Mouse (Mus musculus) liver, embryonic 11.5 days (tissue): Measurements from ENCODE around the gene Gpr141. TPM values are rescaled to one million over a fixed set of nuclear protein-coding genes. Genes with fewer than 3 reads are reported as not detected.

Source experiments
- ATAC-seq: fragments of 200-750 bp; cut with Nextera tagmentation; replicated peaks from 2 replicates; pipeline ENCODE4 v1.8.0; 2017; ENCODE audit warnings: moderate number of reproducible peaks, mild to moderate bottlenecking, moderate TSS enrichment, moderate library complexity; ENCODE audit not compliant: low FRiP score
- DNase-seq: peaks from one replicate; pipeline ENCODE4 v3.0.0-alpha.2; 2017; ENCODE audit warnings: low spot score
- H3K27ac ChIP-seq: fragments of 300-500 bp; sonication (generic); 2 replicates; pipeline ENCODE4 v1.5.1; 2014; ENCODE audit warnings: mild to moderate bottlenecking, low read depth, low read length, control low read depth
- H3K27me3 ChIP-seq: fragments of 300-500 bp; sonication (generic); replicated peaks from 2 replicates; pipeline ENCODE4 v1.6.1; 2014; ENCODE audit warnings: low read length, mixed read lengths; ENCODE audit not compliant: control insufficient read depth, insufficient read depth
- H3K36me3 ChIP-seq: fragments of 300-500 bp; sonication (generic); 2 replicates; pipeline ENCODE4 v1.6.1; 2014; ENCODE audit warnings: mild to moderate bottlenecking, low read length, moderate library complexity, mixed read lengths; ENCODE audit not compliant: control insufficient read depth, insufficient read depth
- H3K4me1 ChIP-seq: fragments of 300-500 bp; sonication (generic); replicated peaks from 2 replicates; pipeline ENCODE4 v1.6.1; 2014; ENCODE audit warnings: low read length, mixed read lengths; ENCODE audit not compliant: control insufficient read depth, insufficient read depth
- H3K4me2 ChIP-seq: fragments of 300-500 bp; sonication (generic); 2 replicates; pipeline ENCODE4 v1.6.1; 2014; ENCODE audit warnings: mild to moderate bottlenecking, control low read depth, moderate library complexity
- H3K4me3 ChIP-seq: fragments of 300-500 bp; sonication (generic); 2 replicates; pipeline ENCODE4 v1.5.1; 2014; ENCODE audit warnings: low read depth, low read length, control low read depth
- H3K9ac ChIP-seq: fragments of 300-500 bp; sonication (generic); 2 replicates; pipeline ENCODE4 v1.6.1; 2014; ENCODE audit warnings: low read depth, low read length, control low read depth
- H3K9me3 ChIP-seq: fragments of 300-500 bp; sonication (generic); 2 replicates; pipeline ENCODE4 v1.6.1; 2016; ENCODE audit warnings: low read length, inconsistent platforms, mixed read lengths; ENCODE audit not compliant: control insufficient read depth
- WGBS: fragments of 180-500 bp; shearing (Covaris S2); extraction: QIAGEN DNeasy Blood & Tissue Kit; methylation state at CpG from one replicate; pipeline ENCODE4 v1.1.7; 2014; 5-methylcytosine and 5-hydroxymethylcytosine counted together
- polyA plus RNA-seq: library from polyadenylated mRNA; unstranded; fragments of >200 nt; fragmentation: Nextera tagmentation; extraction: Ambion mirVana; gene quantifications from 2 replicates; pipeline ENCODE4 v1.2.1, GENCODE M21; 2014

Gene Gpr141
- polyA plus RNA-seq, 1 experiment from 2014 or later = 1.2 TPM

DNA sequence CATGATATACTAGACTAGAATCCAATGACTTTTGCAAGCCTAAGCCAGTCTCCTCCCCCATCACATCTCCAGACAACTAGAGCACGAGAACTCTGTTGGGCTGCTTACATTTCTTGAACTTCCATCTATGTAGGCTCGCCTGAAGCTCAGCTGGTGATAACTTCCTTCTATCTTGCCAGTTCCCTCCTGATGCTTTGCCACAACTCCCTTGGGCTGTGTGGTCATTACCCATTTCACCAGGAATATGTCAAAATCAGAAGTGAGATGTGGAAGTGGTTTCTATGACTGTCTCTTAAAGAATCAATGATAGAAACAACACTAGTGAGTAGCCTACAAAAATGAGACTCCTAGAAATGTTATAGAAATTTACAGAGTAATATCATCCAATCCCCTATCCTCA, 56.9 kb downstream of the Gpr141 start:
- 54% methylated on average over 2 of the region's 2 CpGs for WGBS
- no peak for ATAC-seq

DNA sequence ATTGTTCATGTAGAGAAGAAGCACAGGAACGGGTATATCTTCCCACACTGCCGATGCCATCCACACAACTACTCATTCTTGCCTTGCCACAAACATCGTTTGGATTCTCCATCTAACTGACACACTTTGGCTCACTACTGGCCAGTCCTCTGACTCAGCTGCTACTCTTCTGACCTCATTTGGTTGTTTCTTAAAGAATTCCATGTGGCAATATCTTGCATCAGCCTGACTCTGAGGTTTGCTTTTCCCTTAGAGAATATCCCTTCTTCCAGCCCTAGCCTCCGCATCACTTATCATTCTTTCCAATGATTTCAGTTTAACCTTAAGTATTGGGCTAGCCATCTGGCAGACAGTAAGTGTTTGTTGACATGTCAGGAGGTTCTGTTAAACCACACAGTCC, 59.8 kb downstream of the Gpr141 start:
- ATAC-seq = no peak
- DNase-seq = no peak
- H3K4me2 ChIP-seq = no peak overlapping the region

More for the DNA sequence above, 56.9 kb downstream of the Gpr141 start:
- no peaks in the 10 kb centered on the region for H3K4me1 ChIP-seq
- H3K27me3 ChIP-seq = no peaks in the 10 kb centered on the region
- no peaks in the 10 kb centered on the region for H3K36me3 ChIP-seq
- no peak for DNase-seq
- no peaks in the 10 kb centered on the region for H3K9me3 ChIP-seq
- H3K4me3 ChIP-seq = no peak overlapping the region
- no peak overlapping the region for H3K4me2 ChIP-seq
- no peak overlapping the region for H3K9ac ChIP-seq
- no peak overlapping the region for H3K27ac ChIP-seq

GRCm38 (mm10) chr13:19763211-19763610, 60.8 kb downstream of the Gpr141 start:
- H3K27ac ChIP-seq = no peak overlapping the region
- no peaks in the 10 kb centered on the region for H3K9me3 ChIP-seq
- no peak overlapping the region for H3K4me2 ChIP-seq
- H3K4me1 ChIP-seq = no peaks in the 10 kb centered on the region
- H3K36me3 ChIP-seq = no peaks in the 10 kb centered on the region
- ATAC-seq (no peak), DNase-seq (no peak)
- no peak overlapping the region for H3K9ac ChIP-seq
- no peaks in the 10 kb centered on the region for H3K27me3 ChIP-seq
- no peak overlapping the region for H3K4me3 ChIP-seq
- 83% methylated on average over 1 of the region's 1 CpGs for WGBS

More for the DNA sequence above, 59.8 kb downstream of the Gpr141 start:
- Histone ChIP-seq H3K9me3 (no peaks in the 10 kb centered on the region), H3K27me3 (no peaks in the 10 kb centered on the region), H3K4me1 (no peaks in the 10 kb centered on the region), H3K4me3 (no peak overlapping the region), H3K36me3 (no peaks in the 10 kb centered on the region), H3K27ac (no peak overlapping the region), H3K9ac (no peak overlapping the region)
- 85% methylated on average over 4 of the region's 4 CpGs for WGBS

- Histone ChIP-seq H3K4me2 (no peak overlapping the region), H3K9ac (no peak overlapping the region), H3K27ac (no peak overlapping the region), H3K27me3 (no peaks in the 10 kb centered on the region), H3K36me3 (no peaks in the 10 kb centered on the region), H3K4me1 (no peaks in the 10 kb centered on the region), H3K9me3 (no peaks in the 10 kb centered on the region), H3K4me3 (no peak overlapping the region)
- no peak for ATAC-seq
- no peak for DNase-seq
- 47% methylated on average over 2 of the region's 2 CpGs for WGBS
These were observed 78.3 kb downstream of the Gpr141 start for GRCm38 (mm10) chr13:19745741-19746140.

- Histone ChIP-seq H3K4me3 (no peak overlapping the region), H3K9me3 (no peaks in the 10 kb centered on the region), H3K36me3 (no peaks in the 10 kb centered on the region), H3K27me3 (no peaks in the 10 kb centered on the region), H3K9ac (no peak overlapping the region), H3K27ac (no peak overlapping the region), H3K4me2 (no peak overlapping the region), H3K4me1 (no peaks in the 10 kb centered on the region)
- DNase-seq (no peak), ATAC-seq (no peak)
- WGBS = 88% methylated on average over 5 of the region's 5 CpGs
These were observed 79.5 kb downstream of the Gpr141 start for GRCm38 (mm10) chr13:19744536-19744935.

DNA sequence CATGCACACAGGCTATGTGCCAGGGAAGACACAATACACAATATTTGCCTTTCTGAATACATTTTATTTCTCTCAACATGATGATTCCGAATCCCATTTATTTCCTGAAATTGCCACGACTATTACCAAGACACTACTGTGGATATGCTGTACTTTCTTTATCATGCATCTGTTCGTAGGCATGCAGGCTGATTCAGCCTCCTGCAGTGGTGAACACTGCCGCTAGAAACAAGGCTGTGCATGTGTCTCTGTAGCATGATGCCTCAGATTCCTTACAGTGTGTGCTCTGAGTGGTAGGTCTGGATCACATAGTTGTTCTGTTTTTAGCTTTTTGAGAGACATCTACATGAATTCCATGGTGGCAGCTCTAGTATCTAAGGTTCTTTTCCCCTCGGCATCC, 89.5 kb downstream of the Gpr141 start:
- 81% methylated on average over 5 of the region's 5 CpGs for WGBS
- Histone ChIP-seq H3K27me3 (no peaks in the 10 kb centered on the region), H3K4me1 (no peaks in the 10 kb centered on the region), H3K4me2 (no peak overlapping the region), H3K4me3 (no peak overlapping the region), H3K36me3 (no peaks in the 10 kb centered on the region), H3K27ac (no peak overlapping the region), H3K9me3 (no peaks in the 10 kb centered on the region), H3K9ac (no peak overlapping the region)
- DNase-seq = no peak
- no peak for ATAC-seq

GRCm38 (mm10) chr13:19730826-19731225, 93.2 kb downstream of the Gpr141 start:
- no peak for ATAC-seq
- no peaks in the 10 kb centered on the region for H3K4me1 ChIP-seq
- 64% methylated on average over 2 of the region's 2 CpGs for WGBS

DNA sequence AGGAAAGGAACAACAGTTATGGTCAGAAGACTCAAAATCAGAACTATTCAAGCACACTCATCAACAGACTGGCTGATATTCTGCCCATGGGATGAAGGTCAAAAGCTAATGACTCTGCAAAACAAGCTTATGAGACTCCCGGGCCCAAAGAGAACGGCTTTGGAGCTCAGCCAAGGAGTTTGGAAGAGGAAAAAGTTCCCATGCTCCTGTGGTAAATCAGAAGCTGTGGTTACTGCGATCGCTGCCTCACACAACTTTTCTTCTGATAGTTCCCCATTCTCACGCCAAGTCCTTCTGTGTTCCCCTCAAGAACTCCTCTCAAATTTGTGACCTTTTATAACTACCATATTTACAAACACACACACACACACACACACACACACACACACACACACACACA, 105.1 kb downstream of the Gpr141 start:
- no peak for ATAC-seq
- DNase-seq = no peak
- no peaks in the 10 kb centered on the region for H3K9me3 ChIP-seq
- WGBS = 46% methylated on average over 5 of the region's 5 CpGs
- no peaks in the 10 kb centered on the region for H3K36me3 ChIP-seq
- H3K4me1 ChIP-seq = no peaks in the 10 kb centered on the region
- no peak overlapping the region for H3K4me2 ChIP-seq
- no peak overlapping the region for H3K27ac ChIP-seq
- no peak overlapping the region for H3K4me3 ChIP-seq
- H3K9ac ChIP-seq = no peak overlapping the region
- no peaks in the 10 kb centered on the region for H3K27me3 ChIP-seq

More at GRCm38 (mm10) chr13:19730826-19731225, 93.2 kb downstream of the Gpr141 start:
- Histone ChIP-seq H3K9me3 (no peaks in the 10 kb centered on the region), H3K36me3 (no peaks in the 10 kb centered on the region), H3K27ac (no peak overlapping the region), H3K4me2 (no peak overlapping the region), H3K4me3 (no peak overlapping the region), H3K9ac (no peak overlapping the region), H3K27me3 (no peaks in the 10 kb centered on the region)
- no peak for DNase-seq

DNA sequence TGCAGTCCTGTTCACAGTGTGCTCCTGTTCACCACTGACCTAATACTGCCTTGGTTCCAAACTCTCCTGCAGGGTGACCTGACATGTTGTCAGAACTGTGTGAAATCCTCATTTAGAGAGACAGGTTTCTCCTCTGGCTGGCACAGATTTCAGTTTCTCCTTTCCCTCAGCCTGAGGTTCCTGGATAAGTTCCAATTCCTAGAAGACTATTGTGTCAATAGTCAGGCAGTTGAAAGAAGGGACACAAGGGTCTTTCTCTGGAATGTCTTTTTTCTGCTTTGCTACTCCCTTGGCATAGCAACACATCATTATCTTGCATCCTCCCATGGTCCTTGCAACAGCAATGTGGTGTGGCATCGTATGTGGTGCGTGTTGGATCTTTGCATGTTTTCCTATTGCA, 106.9 kb downstream of the Gpr141 start:
- Histone ChIP-seq H3K4me3 (no peak overlapping the region), H3K4me1 (no peaks in the 10 kb centered on the region), H3K27me3 (no peaks in the 10 kb centered on the region), H3K9ac (no peak overlapping the region), H3K9me3 (no peaks in the 10 kb centered on the region), H3K4me2 (no peak overlapping the region), H3K27ac (no peak overlapping the region), H3K36me3 (no peaks in the 10 kb centered on the region)
- WGBS = 85% methylated on average over 2 of the region's 2 CpGs
- no peak for ATAC-seq
- DNase-seq = no peak
